Mouse (Mus musculus) midbrain, embryonic 10.5 days (tissue): ENCODE measurements around the gene Mllt10. TPM values are rescaled to one million over a fixed set of nuclear protein-coding genes. Genes with fewer than 3 reads are reported as not detected.

Source experiments
- DNase-seq: peaks from one replicate; pipeline ENCODE4 v3.0.0-alpha.2; 2017; ENCODE audit warnings: low spot score
- H3K27ac ChIP-seq: fragments of 300-500 bp; sonication (generic); replicated peaks from 2 replicates; pipeline ENCODE4 v1.5.1; 2016; ENCODE audit warnings: mild to moderate bottlenecking
- H3K27me3 ChIP-seq: fragments of 300-500 bp; sonication (generic); 2 replicates; pipeline ENCODE4 v1.6.1; 2016; ENCODE audit warnings: low read depth, mild to moderate bottlenecking; ENCODE audit not compliant: poor library complexity, severe bottlenecking
- H3K36me3 ChIP-seq: fragments of 300-500 bp; sonication (generic); 2 replicates; pipeline ENCODE4 v1.6.1; 2016; ENCODE audit warnings: mild to moderate bottlenecking, moderate library complexity
- H3K4me1 ChIP-seq: fragments of 300-500 bp; sonication (generic); 2 replicates; pipeline ENCODE4 v1.6.1; 2016
- H3K4me3 ChIP-seq: fragments of 300-500 bp; sonication (generic); 2 replicates; pipeline ENCODE4 v1.5.1; 2016; ENCODE audit warnings: mild to moderate bottlenecking, moderate library complexity
- H3K9me3 ChIP-seq: fragments of 300-500 bp; sonication (generic); replicated peaks from 2 replicates; pipeline ENCODE4 v1.6.1; 2016; ENCODE audit warnings: mild to moderate bottlenecking
- WGBS: fragments of 180-500 bp; shearing (Covaris S2); methylation state at CpG from one replicate; pipeline ENCODE4 v1.1.7; 2016; 5-methylcytosine and 5-hydroxymethylcytosine counted together
- microRNA-seq: library from miRNA; unstranded; fragments of <30 nt; microRNA quantifications from one replicate; pipeline ENCODE4, GENCODE M21; 2017
- polyA plus RNA-seq: library from polyadenylated mRNA; unstranded; fragments of >200 nt; fragmentation: Nextera tagmentation; extraction: Ambion mirVana; gene quantifications from 2 replicates; pipeline ENCODE4 v1.2.1, GENCODE M21; 2016

Mllt10 gene
- polyA plus RNA-seq, 1 experiment from 2014 or later: 71.0 TPM

DNA sequence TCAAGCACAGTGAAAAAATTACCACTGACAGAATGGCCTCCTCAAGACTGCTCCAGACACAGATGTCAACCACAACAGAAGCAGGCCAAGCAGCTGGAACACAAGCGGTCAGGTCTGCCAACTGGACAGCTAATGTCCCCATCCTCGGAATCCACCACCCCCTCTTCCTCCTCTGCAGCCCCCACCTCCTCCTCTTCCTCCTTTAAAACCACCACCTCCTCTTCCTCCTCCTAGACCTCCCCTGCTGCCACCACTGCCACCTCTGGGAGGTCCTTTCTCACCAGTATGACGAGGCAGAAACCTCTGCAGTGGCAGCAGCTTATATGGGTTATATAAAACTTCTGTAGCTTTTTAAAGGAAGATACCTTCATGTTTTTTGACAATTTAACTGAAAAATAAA is 194.2 kb downstream of the Mllt10 start:
- Histone ChIP-seq H3K4me1 (no peaks in the 10 kb centered on the region), H3K36me3 (peaks cover 23% of the 10 kb centered on the region), H3K9me3 (peaks cover 21% of the 10 kb centered on the region; the same call in 1 of the 2 replicates), H3K4me3 (no peak overlapping the region), H3K27ac (no peak overlapping the region), H3K27me3 (no peaks in the 10 kb centered on the region)
- WGBS: 92% methylated on average over 3 of the region's 3 CpGs
- DNase-seq: no peak

Small RNA genes within 50 kb of the gene (microRNA-seq; reads per million reads assigned to microRNA genes)
- gene Gm23638: not detected
- 24.5 reads per million, percentile 33 among the genes with 10 or more reads in this experiment for gene Mir7655

Other genes starting within 250 kb of the Mllt10 start
- not detected in 2 replicates for gene H2al2a, start 58.3 kb upstream of the Mllt10 start, polyA plus RNA-seq
- gene A930004D18Rik, start 17.5 kb upstream of the Mllt10 start, polyA plus RNA-seq: 25.0 and 25.1 TPM in 2 replicates
- gene Skida1, start 6.2 kb upstream of the Mllt10 start, polyA plus RNA-seq: 19.3 and 22.7 TPM in 2 replicates